Mouse (Mus musculus): ENCODE data around the gene Ccn2. TPM values are rescaled to one million over a fixed set of nuclear protein-coding genes. Genes with fewer than 3 reads are reported as not detected.
"Not testable (repeated sequence)": the region's sequence is repeated elsewhere in the genome, so short reads cannot be mapped to it uniquely, and the experiment has no call there.

Ccn2 gene
- polyA plus RNA-seq, 1 experiment, result 483 TPM

DNA sequence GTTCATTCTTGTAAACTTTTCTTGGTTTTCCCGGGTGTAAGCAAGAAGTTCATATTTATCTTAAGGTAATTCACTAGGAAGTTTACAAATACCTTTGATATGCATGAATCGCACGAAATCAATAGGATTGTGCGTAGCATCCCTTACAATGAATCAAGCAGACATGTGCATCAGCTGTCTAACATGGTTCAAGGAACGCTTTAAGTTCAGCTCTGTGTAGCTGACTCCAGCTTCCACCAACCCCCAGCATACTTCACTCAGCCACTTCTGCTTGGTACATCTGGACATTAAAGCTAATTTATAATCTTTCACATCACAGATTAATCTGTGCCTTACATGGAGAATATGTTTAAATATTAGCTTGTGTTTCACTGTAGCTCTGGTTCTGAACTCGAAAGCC, 3.5 kb downstream of the Ccn2 start:
- Histone ChIP-seq H3K4me3 (ENCODE audit: insufficient read depth, low read length) (0 out of 2 replicates have a peak overlapping the region, but pooled peaks have one; percentile 29), H3K27ac (ENCODE audit: insufficient read depth, low read length) (no peak overlapping the region), H3K4me1 (ENCODE audit: control insufficient read depth, insufficient read depth, low read length) (peaks cover 5% of the 10 kb centered on the region; the same call in 1 of the 2 replicates)
- TF ChIP-seq POLR2A (IDR thresholded peaks at IDR 0.05; ENCODE audit: low read depth, low read length) (peak; percentile 92), CTCF (IDR thresholded peaks at IDR 0.05; ENCODE audit: borderline replicate concordance, insufficient read depth, low read length) (no peak)

DNA sequence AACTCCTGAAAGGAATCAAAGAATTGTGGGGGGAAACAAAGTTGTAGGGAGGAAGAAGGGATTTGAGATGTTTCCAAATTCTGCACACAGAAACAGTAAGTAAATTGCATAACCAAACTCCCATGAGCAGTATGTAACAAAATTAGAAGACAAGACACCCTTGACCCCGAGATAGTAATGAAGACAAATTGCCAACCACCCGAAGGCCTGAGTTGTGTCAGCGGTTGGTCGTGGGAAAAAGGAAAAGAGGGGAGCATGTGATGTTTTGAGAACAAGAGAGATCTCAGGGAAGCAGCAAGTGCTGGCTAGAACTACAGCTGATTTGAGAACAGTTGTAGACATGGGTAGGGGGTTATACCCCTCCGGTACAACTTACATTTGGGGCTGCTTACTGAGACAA, 4.6 kb downstream of the Ccn2 start:
- Histone ChIP-seq H3K4me3 (ENCODE audit: insufficient read depth, low read length) (no peak overlapping the region), H3K27ac (ENCODE audit: insufficient read depth, low read length) (peak overlapping the region; percentile 28; the same call in 1 of the 2 replicates), H3K4me1 (ENCODE audit: control insufficient read depth, insufficient read depth, low read length) (peaks cover 5% of the 10 kb centered on the region; the same call in 1 of the 2 replicates)
- TF ChIP-seq CTCF (IDR thresholded peaks at IDR 0.05; ENCODE audit: borderline replicate concordance, insufficient read depth, low read length) (no peak), POLR2A (IDR thresholded peaks at IDR 0.05; ENCODE audit: low read depth, low read length) (peak; percentile 24; the same call in 1 of the 2 replicates)

DNA sequence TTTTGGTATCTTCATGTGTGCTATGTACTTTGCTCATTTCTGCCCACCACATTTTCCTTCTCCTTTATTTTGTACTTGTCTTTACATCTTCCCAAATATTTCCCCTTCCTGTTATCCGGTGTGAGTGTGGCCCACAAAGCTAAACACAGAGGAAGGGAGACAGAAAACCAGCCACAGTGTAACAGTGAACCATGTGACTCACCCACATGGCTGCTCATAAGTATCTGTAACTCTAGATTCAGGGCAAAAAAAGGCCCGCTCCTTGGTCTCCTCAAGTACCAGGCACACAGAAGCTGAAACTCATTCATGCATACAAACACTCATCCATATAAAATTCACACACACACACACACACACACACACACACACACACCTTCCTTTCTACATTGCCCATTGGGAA, 7.8 kb downstream of the Ccn2 start:
- TF ChIP-seq CTCF (IDR thresholded peaks at IDR 0.05; ENCODE audit: borderline replicate concordance, insufficient read depth, low read length) (no peak), POLR2A (IDR thresholded peaks at IDR 0.05; ENCODE audit: low read depth, low read length) (no peak)
- no peak overlapping the region for H3K4me3 ChIP-seq (ENCODE audit: insufficient read depth, low read length)
- H3K4me1 ChIP-seq (ENCODE audit: control insufficient read depth, insufficient read depth, low read length), result peaks cover 5% of the 10 kb centered on the region
- peak overlapping the region; percentile 26; the same call in 1 of the 2 replicates for H3K27ac ChIP-seq (ENCODE audit: insufficient read depth, low read length)

DNA sequence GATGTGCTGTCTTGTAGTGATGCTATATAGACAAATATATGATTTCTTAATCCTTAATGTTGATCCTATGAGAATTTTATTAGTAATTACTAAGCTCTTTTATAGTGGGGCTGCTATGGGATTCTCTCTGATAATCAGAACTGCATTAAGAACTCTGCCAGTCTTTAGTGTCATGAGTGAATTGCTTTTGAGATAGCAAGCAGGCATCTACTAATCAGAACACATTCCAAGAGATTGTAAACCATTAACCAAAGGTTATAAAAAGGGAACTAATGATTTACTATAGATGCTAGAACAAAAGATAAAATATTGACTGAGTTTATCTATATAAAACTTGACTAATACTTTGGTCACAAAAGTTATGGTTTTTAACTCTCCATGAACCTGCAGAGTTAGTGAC, 8.5 kb downstream of the Ccn2 start:
- no peak for TF ChIP-seq POLR2A (IDR thresholded peaks at IDR 0.05; ENCODE audit: low read depth, low read length)
- TF ChIP-seq CTCF (IDR thresholded peaks at IDR 0.05; ENCODE audit: borderline replicate concordance, insufficient read depth, low read length), result no peak
- no peak overlapping the region for H3K4me3 ChIP-seq (ENCODE audit: insufficient read depth, low read length)
- peaks cover 5% of the 10 kb centered on the region for H3K4me1 ChIP-seq (ENCODE audit: control insufficient read depth, insufficient read depth, low read length)
- no peak overlapping the region for H3K27ac ChIP-seq (ENCODE audit: insufficient read depth, low read length)

DNA sequence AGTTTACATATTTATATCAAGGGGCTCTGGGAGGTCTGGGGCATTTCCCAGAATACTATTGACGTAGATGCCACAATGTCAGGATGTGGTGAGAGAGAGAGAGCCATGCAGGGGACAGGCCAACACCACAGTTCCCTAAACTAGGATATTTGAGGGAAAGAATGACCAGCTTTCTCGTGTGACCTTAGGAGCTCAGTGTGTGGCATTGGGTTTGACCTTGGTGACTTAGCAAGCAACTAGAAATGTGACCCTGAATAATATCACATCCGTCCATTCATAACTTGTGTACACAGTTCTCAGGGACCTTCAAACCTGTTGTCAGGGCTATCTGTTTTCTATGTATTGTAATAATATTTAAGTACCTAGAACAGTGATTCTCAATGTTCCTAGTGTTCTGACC, 13.9 kb downstream of the Ccn2 start:
- H3K27ac ChIP-seq (ENCODE audit: insufficient read depth, low read length), result no peak overlapping the region
- TF ChIP-seq POLR2A (IDR thresholded peaks at IDR 0.05; ENCODE audit: low read depth, low read length) (no peak), CTCF (IDR thresholded peaks at IDR 0.05; ENCODE audit: borderline replicate concordance, insufficient read depth, low read length) (no peak)
- no peak overlapping the region for H3K4me3 ChIP-seq (ENCODE audit: insufficient read depth, low read length)
- H3K4me1 ChIP-seq (ENCODE audit: control insufficient read depth, insufficient read depth, low read length), result peaks cover 5% of the 10 kb centered on the region

DNA sequence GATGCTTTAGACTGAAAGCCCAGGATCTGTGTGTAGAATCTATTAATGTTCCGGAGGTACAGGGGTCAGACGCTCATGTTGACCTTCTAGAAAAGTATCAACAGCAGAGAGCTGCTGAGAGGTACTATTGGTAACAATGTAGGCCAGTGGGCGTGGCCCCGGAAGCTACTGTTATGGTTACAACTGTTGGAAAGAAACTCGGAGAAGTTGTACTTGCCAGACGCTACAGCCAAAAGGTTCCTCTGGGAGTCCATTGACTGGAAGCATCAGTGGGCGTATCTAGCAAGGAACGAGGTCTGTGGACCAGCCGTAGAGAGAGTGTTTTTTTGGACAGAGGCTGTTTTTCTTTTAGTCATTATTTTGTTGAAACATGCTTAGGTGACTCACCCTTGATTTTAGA, 14.5 kb downstream of the Ccn2 start:
- Histone ChIP-seq H3K4me3 (ENCODE audit: insufficient read depth, low read length) (no peak overlapping the region), H3K4me1 (ENCODE audit: control insufficient read depth, insufficient read depth, low read length) (peaks cover 5% of the 10 kb centered on the region), H3K27ac (ENCODE audit: insufficient read depth, low read length) (no peak overlapping the region)
- TF ChIP-seq CTCF (IDR thresholded peaks at IDR 0.05; ENCODE audit: borderline replicate concordance, insufficient read depth, low read length) (no peak), POLR2A (IDR thresholded peaks at IDR 0.05; ENCODE audit: low read depth, low read length) (no peak)

DNA sequence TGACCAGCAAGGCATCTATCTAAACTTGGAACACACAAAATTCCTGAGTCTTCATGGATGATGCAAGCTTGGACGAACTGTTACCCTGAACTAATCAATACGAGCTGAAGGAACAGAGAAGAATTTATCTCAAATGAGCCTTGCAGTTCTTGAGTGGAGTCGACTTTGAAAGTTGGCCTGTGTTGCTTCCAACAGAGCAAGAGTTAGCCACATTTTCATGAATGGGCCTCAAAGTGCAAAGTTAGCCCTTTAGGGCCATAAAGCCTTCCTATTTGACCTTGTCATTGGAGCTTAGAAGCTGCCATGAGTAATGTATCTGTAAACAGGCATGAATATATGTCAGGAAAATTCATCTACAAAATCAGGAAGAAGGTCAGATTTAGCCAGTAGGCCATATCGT, 19.5 kb downstream of the Ccn2 start:
- TF ChIP-seq CTCF (IDR thresholded peaks at IDR 0.05; ENCODE audit: borderline replicate concordance, insufficient read depth, low read length) (no peak), POLR2A (IDR thresholded peaks at IDR 0.05; ENCODE audit: low read depth, low read length) (no peak)
- peaks cover 2% of the 10 kb centered on the region; the same call in 1 of the 2 replicates for H3K4me1 ChIP-seq (ENCODE audit: control insufficient read depth, insufficient read depth, low read length)
- H3K4me3 ChIP-seq (ENCODE audit: insufficient read depth, low read length), result no peak overlapping the region
- no peak overlapping the region for H3K27ac ChIP-seq (ENCODE audit: insufficient read depth, low read length)

DNA sequence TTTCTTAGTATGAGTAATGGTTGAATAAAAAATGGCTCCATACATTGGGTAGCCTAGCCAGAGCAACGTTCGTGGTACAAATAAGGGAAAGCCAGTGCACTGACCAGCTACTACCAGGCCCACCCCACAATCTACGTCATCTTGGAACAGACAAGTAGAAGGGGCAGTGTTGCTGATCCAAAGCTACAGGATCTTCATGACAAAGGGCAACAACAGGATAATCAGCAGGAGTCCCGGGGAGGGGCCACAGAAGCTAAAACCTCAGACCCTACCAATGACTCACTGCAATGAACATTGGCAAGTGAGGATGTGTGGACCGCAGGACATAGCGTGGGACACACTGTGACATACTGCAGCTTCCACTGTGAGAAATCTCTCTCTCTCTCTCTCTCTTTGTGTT, 20.6 kb downstream of the Ccn2 start:
- no peaks in the 10 kb centered on the region for H3K4me1 ChIP-seq (ENCODE audit: control insufficient read depth, insufficient read depth, low read length)
- H3K4me3 ChIP-seq (ENCODE audit: insufficient read depth, low read length), result no peak overlapping the region
- TF ChIP-seq POLR2A (IDR thresholded peaks at IDR 0.05; ENCODE audit: low read depth, low read length), result no peak
- TF ChIP-seq CTCF (IDR thresholded peaks at IDR 0.05; ENCODE audit: borderline replicate concordance, insufficient read depth, low read length), result no peak
- H3K27ac ChIP-seq (ENCODE audit: insufficient read depth, low read length), result no peak overlapping the region

DNA sequence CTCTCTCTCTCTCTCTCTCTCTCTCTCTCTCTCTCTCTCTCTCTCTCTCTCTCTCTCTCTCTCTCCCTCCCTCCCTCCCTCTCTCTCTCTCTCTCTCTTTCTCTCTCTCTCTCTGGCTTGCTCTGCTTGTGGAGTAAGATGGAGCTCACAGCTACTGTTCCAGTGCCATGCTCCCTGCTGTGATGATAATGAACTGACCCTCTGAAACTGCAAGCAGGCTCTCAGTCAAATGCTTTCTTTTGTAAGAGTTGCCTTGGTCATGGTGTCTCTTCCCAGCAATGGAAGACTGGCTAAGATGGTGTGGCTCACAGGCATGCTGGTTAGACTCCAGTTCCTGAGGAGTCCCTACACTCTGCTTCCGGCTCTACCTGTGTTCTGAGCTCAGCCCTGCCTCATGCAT, 21.3 kb downstream of the Ccn2 start:
- not testable (repeated sequence) for H3K4me1 ChIP-seq (ENCODE audit: control insufficient read depth, insufficient read depth, low read length); H3K27ac ChIP-seq (ENCODE audit: insufficient read depth, low read length)

DNA sequence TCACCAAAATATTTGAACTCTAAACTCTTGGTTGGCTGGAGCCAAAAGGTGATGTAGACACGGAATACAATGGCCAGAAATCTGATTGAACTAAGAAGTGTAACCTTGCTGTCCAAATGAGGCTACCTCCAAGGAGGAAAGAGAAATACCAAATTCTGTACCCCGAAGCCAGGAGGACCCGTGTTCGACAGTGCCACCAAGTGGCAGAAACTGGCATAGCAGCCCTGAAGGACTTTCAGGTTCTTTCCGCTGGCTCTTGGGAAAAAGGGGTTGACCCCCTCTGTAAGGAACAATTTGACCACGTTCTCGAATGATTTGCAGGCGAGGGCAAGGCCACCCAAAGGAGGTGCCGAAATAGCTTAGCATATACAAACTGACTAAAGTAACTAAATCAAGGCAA, 26.3 kb downstream of the Ccn2 start:
- H3K4me1 ChIP-seq (ENCODE audit: control insufficient read depth, insufficient read depth, low read length), result no peaks in the 10 kb centered on the region

More for the DNA sequence above, 21.3 kb downstream of the Ccn2 start:
- not testable (repeated sequence) for H3K4me3 ChIP-seq (ENCODE audit: insufficient read depth, low read length)

DNA sequence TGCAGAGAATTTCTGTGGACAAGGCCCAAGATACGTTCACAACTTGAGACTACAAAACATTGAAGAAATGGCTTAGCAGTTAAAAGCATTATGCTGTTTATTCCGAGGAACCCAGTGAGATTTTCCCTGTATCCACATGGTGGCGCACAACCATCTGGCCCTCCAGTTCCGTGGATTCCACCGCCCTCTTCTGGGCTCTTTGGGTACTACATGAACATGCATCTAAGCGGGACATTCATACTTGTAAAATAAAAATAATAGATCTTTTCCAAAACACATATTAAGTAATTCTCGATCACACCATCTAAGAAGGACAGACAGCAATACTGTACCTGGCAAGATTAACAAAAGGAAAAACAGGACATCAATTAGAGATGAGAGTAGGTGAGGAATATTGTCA, 27.3 kb downstream of the Ccn2 start:
- no peaks in the 10 kb centered on the region for H3K4me1 ChIP-seq (ENCODE audit: control insufficient read depth, insufficient read depth, low read length)
- no peak overlapping the region for H3K27ac ChIP-seq (ENCODE audit: insufficient read depth, low read length)
- H3K4me3 ChIP-seq (ENCODE audit: insufficient read depth, low read length), result no peak overlapping the region
- TF ChIP-seq POLR2A (IDR thresholded peaks at IDR 0.05; ENCODE audit: low read depth, low read length) (no peak), CTCF (IDR thresholded peaks at IDR 0.05; ENCODE audit: borderline replicate concordance, insufficient read depth, low read length) (peak; percentile 92)

More for the DNA sequence above, 26.3 kb downstream of the Ccn2 start:
- H3K27ac ChIP-seq (ENCODE audit: insufficient read depth, low read length), result no peak overlapping the region
- TF ChIP-seq CTCF (IDR thresholded peaks at IDR 0.05; ENCODE audit: borderline replicate concordance, insufficient read depth, low read length), result peak; percentile 55; the same call in 1 of the 2 replicates
- TF ChIP-seq POLR2A (IDR thresholded peaks at IDR 0.05; ENCODE audit: low read depth, low read length), result no peak
- H3K4me3 ChIP-seq (ENCODE audit: insufficient read depth, low read length), result no peak overlapping the region
